Mouse (Mus musculus): Measurements from ENCODE around the gene Sympk.

GRCm38 (mm10) chr7:19074494-19074893 lies 50.3 kb downstream of the Sympk start:
- TF ChIP-seq CTCF (IDR thresholded peaks at IDR 0.05; ENCODE audit: extremely low read depth, insufficient read length, insufficient replicate concordance, low read depth, low read length) (no peak), POLR2A (IDR thresholded peaks at IDR 0.05; ENCODE audit: low read depth, low read length) (no peak)
